Mouse (Mus musculus) spleen, adult 2 months (tissue): ENCODE measurements around the gene Reps1.

Experiments used
- CTCF ChIP-seq: fragments of 200-500 bp; IDR thresholded peaks from 2 replicates; pipeline ENCODE4 v1.5.1; 2011; ENCODE audit warnings: mild to moderate bottlenecking, inconsistent platforms; ENCODE audit not compliant: insufficient read depth, insufficient read length, insufficient replicate concordance; ENCODE audit errors: extremely low read depth
- POLR2A ChIP-seq: fragments of 200-500 bp; IDR thresholded peaks from 2 replicates; pipeline ENCODE4 v1.6.1; 2011; ENCODE audit warnings: low read depth, low read length, inconsistent platforms

DNA sequence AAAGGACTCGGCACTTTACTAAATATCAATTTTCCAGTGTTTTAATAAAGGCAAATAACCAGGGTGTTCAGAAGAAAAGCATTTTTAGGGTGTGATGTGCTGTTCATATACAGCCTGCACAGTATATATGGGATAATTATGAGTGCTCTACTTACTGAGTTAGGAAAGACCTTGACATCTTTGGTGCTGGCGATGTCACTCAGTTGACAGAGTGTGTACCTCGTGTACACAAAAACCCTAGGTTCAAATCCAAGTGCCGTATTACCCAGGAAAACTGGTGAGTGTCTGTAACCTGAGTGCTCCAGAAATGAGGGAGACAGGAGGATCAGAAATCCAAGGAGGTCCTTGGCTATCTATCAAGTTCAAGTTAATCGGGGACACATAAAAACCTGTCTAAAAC is 84.0 kb downstream of the Reps1 start:
- TF ChIP-seq POLR2A (no peak), CTCF (no peak)
